In genomic region chr15:98596609-98597008, GRCm38 (mm10) we compare ENCODE assay signal across 25 mouse cellular contexts. TPM values are rescaled to one million over a fixed set of nuclear protein-coding genes. Genes with fewer than 3 reads are reported as not detected.
DNase-seq lines count a peak whose midpoint lies in the region; ATAC-seq and TF ChIP-seq lines count a peak whose summit lies in the region.
"Had no signal": no experiment of that assay in that cellular context is flagged by ENCODE, and none has a peak within 500 bp of the region (broad histone marks: within the 10 kb centered on the region; RNA-seq: fewer than 3 reads in every experiment).

No protein-coding gene starts in this region.

- in situ Hi-C loops in CH12.LX (cut with MboI; ENCODE audit: low pct_ligation_motif_present, low pct_unique_long_range_greater_than_20kb, low sequenced_read_pairs) = no loop called here

- H3K4me2 ChIP-seq in hindbrain, embryonic 13.5 days = no peak overlapping the region
- H3K4me2 ChIP-seq in hindbrain, embryonic 16.5 days (ENCODE audit: low read length) = no peak overlapping the region
- no peak overlapping the region for H3K4me2 ChIP-seq in CH12.LX (ENCODE audit: insufficient read depth, low read depth, poor library complexity, severe bottlenecking)
- H3K4me2 ChIP-seq: embryonic facial prominence, embryonic 12.5 days; forebrain, embryonic 13.5 days; forebrain, embryonic 15.5 days had no signal

- peak overlapping the region; percentile 8; the same call in 1 of the 2 replicates for H3K9ac ChIP-seq in hindbrain, embryonic 13.5 days
- H3K9ac ChIP-seq in hindbrain, embryonic 16.5 days (ENCODE audit: low read depth, low read length) = no peak overlapping the region
- H3K9ac ChIP-seq in CH12.LX (ENCODE audit: insufficient read depth, low read depth) = no peak overlapping the region
- H3K9ac ChIP-seq: embryonic facial prominence, embryonic 12.5 days; forebrain, embryonic 13.5 days; forebrain, embryonic 15.5 days; forebrain, postnatal 0 days had no signal

- H3K27ac ChIP-seq in hindbrain, embryonic 13.5 days = no peak overlapping the region
- H3K27ac ChIP-seq in hindbrain, embryonic 16.5 days (ENCODE audit: low read depth, low read length) = no peak overlapping the region
- H3K27ac ChIP-seq in CH12.LX (ENCODE audit: insufficient read depth, low read depth) = no peak overlapping the region
- H3K27ac ChIP-seq: embryonic facial prominence, embryonic 10.5 days; embryonic facial prominence, embryonic 12.5 days; forebrain, embryonic 13.5 days; forebrain, embryonic 15.5 days had no signal

- no peaks in the 10 kb centered on the region for H3K79me2 ChIP-seq in CH12.LX (replicated peaks; ENCODE audit: control insufficient read depth, extremely low read depth, insufficient read depth, poor library complexity, severe bottlenecking)

- no peak overlapping the region for H3K4me3 ChIP-seq in hindbrain, embryonic 13.5 days
- no peak overlapping the region for H3K4me3 ChIP-seq in hindbrain, embryonic 16.5 days (ENCODE audit: low read length)
- no peak overlapping the region for H3K4me3 ChIP-seq in CH12.LX (replicated peaks in 1 of 3; ENCODE audit: low read depth in 2 of 3, low read length in 2 of 3, poor library complexity in 1 of 3)
- H3K4me3 ChIP-seq in E14TG2a.4 (replicated peaks; ENCODE audit: low read length) = peak overlapping the region; percentile 29; the same call in 1 of the 2 replicates
- H3K4me3 ChIP-seq: embryonic facial prominence, embryonic 10.5 days; embryonic facial prominence, embryonic 12.5 days; forebrain, embryonic 13.5 days; forebrain, embryonic 15.5 days had no signal

- no peak for TF ChIP-seq RAD21 in CH12.LX (IDR thresholded peaks at IDR 0.05; ENCODE audit: low read depth, low read length)

- peak; percentile 66 for TF ChIP-seq EP300 in CH12.LX (IDR thresholded peaks at IDR 0.05; ENCODE audit: low read length)

- H3K4me1 ChIP-seq in hindbrain, embryonic 13.5 days (replicated peaks) = peaks cover 9% of the 10 kb centered on the region; the same call in 1 of the 2 replicates
- H3K4me1 ChIP-seq in hindbrain, embryonic 16.5 days (ENCODE audit: control insufficient read depth, insufficient read depth, low read depth, low read length) = no peaks in the 10 kb centered on the region
- H3K4me1 ChIP-seq in CH12.LX (ENCODE audit: control insufficient read depth in 1 of 2, insufficient read depth in 2 of 2) (peaks cover 22 to 23% of the 10 kb centered on the region in 2 experiments), E14TG2a.4 (replicated peaks; ENCODE audit: low read depth, low read length) (peaks cover 67% of the 10 kb centered on the region)
- H3K4me1 ChIP-seq: embryonic facial prominence, embryonic 10.5 days; forebrain, embryonic 13.5 days; forebrain, embryonic 15.5 days had no signal

- H3K27me3 ChIP-seq in hindbrain, embryonic 13.5 days = no peaks in the 10 kb centered on the region
- no peaks in the 10 kb centered on the region for H3K27me3 ChIP-seq in hindbrain, embryonic 16.5 days (replicated peaks; ENCODE audit: control insufficient read depth, insufficient read depth, low read length)
- H3K27me3 ChIP-seq in CH12.LX (replicated peaks) = peaks cover 94% of the 10 kb centered on the region
- peaks cover 89% of the 10 kb centered on the region for H3K27me3 ChIP-seq in E14TG2a.4 (ENCODE audit: insufficient read depth, low read length)
- H3K27me3 ChIP-seq: embryonic facial prominence, embryonic 12.5 days; forebrain, embryonic 13.5 days; forebrain, embryonic 15.5 days; Patski had no signal

- dilution Hi-C loops in CH12.LX (cut with MboI; ENCODE audit: extremely low pct_ligation_motif_present, extremely low pct_unique_long_range_greater_than_20kb, low sequenced_read_pairs) = no loop called here

- H3K9me3 ChIP-seq in hindbrain, embryonic 13.5 days = no peaks in the 10 kb centered on the region
- no peaks in the 10 kb centered on the region for H3K9me3 ChIP-seq in hindbrain, embryonic 16.5 days (ENCODE audit: control insufficient read depth, low read length)
- H3K9me3 ChIP-seq in CH12.LX (replicated peaks; ENCODE audit: low read length) = no peaks in the 10 kb centered on the region
- H3K9me3 ChIP-seq in E14TG2a.4 (ENCODE audit: low read length) = no peaks in the 10 kb centered on the region
- H3K9me3 ChIP-seq: embryonic facial prominence, embryonic 10.5 days; embryonic facial prominence, embryonic 12.5 days; forebrain, embryonic 13.5 days; forebrain, embryonic 15.5 days; G1E had no signal

- 93% methylated on average over 14 of the region's 14 CpGs for WGBS in hindbrain, embryonic 13.5 days
- 97% methylated on average over 14 of the region's 14 CpGs for WGBS in hindbrain, embryonic 16.5 days

- peaks cover 93% of the 10 kb centered on the region for H3K36me3 ChIP-seq in hindbrain, embryonic 13.5 days
- peaks cover 45% of the 10 kb centered on the region for H3K36me3 ChIP-seq in hindbrain, embryonic 16.5 days (ENCODE audit: control insufficient read depth, insufficient read depth, low read length)
- no peaks in the 10 kb centered on the region for H3K36me3 ChIP-seq in CH12.LX (replicated peaks in 1 of 2; ENCODE audit: control insufficient read depth in 1 of 2, insufficient read depth in 1 of 2, low read length in 1 of 2)
- no peaks in the 10 kb centered on the region for H3K36me3 ChIP-seq in E14TG2a.4 (ENCODE audit: insufficient read depth, low read length)
- H3K36me3 ChIP-seq: G1E had no signal

- TF ChIP-seq POLR2A in CH12.LX (IDR thresholded peaks at IDR 0.05; ENCODE audit: low read depth, low read length) = no peak

- TF ChIP-seq CTCF in CH12.LX (conservative IDR thresholded peaks at IDR 0.05 in 1 of 2, IDR thresholded peaks at IDR 0.05 in 1 of 2; ENCODE audit: low read depth in 2 of 2, low read length in 2 of 2) (no peak), E14TG2a.4 (conservative IDR thresholded peaks at IDR 0.05; ENCODE audit: low read length) (no peak)

- peak; percentile 35 for DNase-seq in CH12.LX (ENCODE audit: extremely low read depth)
- DNase-seq in urinary bladder, postnatal 25 days (ENCODE audit: low spot score) = no peak
- DNase-seq in left cerebral cortex, adult 9 months (ENCODE audit: low spot score in 2 of 2) = no peak
- DNase-seq: adrenal gland, adult 8-10 months; adrenal gland, postnatal 14 days; adrenal gland, postnatal 36 days; cerebellum, adult 11-12 months; cerebellum, adult 2 months; cerebellum, adult 9-10 months; cerebellum, postnatal 10 days; cerebellum, postnatal 25 days; forebrain, postnatal 0 days had no signal

- ATAC-seq in hindbrain, embryonic 13.5 days (ENCODE audit: low FRiP score) = no peak
- no peak for ATAC-seq in hindbrain, embryonic 16.5 days
- ATAC-seq: activated CD4-positive, CD25-positive, alpha-beta regulatory T cell, adult 4 months; forebrain, embryonic 13.5 days; forebrain, embryonic 15.5 days; forebrain, postnatal 0 days; Patski had no signal

TF ChIP-seq in CH12.LX, 34 proteins besides CTCF, POLR2A, EP300 and RAD21:
- TF ChIP-seq POLR2AphosphoS2 (IDR thresholded peaks at IDR 0.05; ENCODE audit: low read depth, low read length) = no peak
- no peak for TF ChIP-seq CHD2 (IDR thresholded peaks at IDR 0.05; ENCODE audit: low read length)
- TF ChIP-seq IRF4 (IDR thresholded peaks at IDR 0.05; ENCODE audit: low read depth, low read length) = peak; percentile 68; the same call in 1 of the 2 replicates
- TF ChIP-seq MEF2A (IDR thresholded peaks at IDR 0.05; ENCODE audit: borderline replicate concordance, low read depth, low read length) = peak; percentile 16; the same call in 1 of the 2 replicates
- 0 out of 2 replicates have a peak, but pooled peaks have one; percentile 36 for TF ChIP-seq JUND (conservative IDR thresholded peaks at IDR 0.05; ENCODE audit: low read depth, low read length)
- 0 out of 2 replicates have a peak, but pooled peaks have one; percentile 35 for TF ChIP-seq BHLHE40 (IDR thresholded peaks at IDR 0.05; ENCODE audit: low read depth, low read length)

RNA-seq across cellular contexts. Expression of gene Adcy6, which starts 13.3 kb away (rescaled TPM):
- 10.1 and 11.7 TPM in 2 replicates for polyA plus RNA-seq in hindbrain, embryonic 13.5 days (2015; fragmentation: Nextera tagmentation; extraction: Ambion mirVana)
- 9.1 and 10.1 TPM in 2 replicates for polyA plus RNA-seq in hindbrain, embryonic 16.5 days (2015; fragmentation: Nextera tagmentation; extraction: Ambion mirVana)
- total RNA-seq in CH12.LX (2012; rRNA removed) = 1.5 and 2.6 TPM in 2 replicates
- 0.05 TPM in 1 of 2 replicates, not detected in the other for total RNA-seq in CH12.LX (2014; rRNA removed)
- polyA plus RNA-seq in CH12.LX (2012; ENCODE audit: insufficient read length, low read depth) = 0.06 and 0.11 TPM in 2 replicates
- polyA plus RNA-seq: G1E had no signal

RNA-seq across cellular contexts. Expression of gene 4930415O20Rik, which starts 25.8 kb away (rescaled TPM):
- 0.39 TPM in 1 of 2 replicates, not detected in the other for polyA plus RNA-seq in hindbrain, embryonic 13.5 days (2015; fragmentation: Nextera tagmentation; extraction: Ambion mirVana)
- 0.30 and 0.31 TPM in 2 replicates for polyA plus RNA-seq in hindbrain, embryonic 16.5 days (2015; fragmentation: Nextera tagmentation; extraction: Ambion mirVana)
- total RNA-seq in CH12.LX (2012; rRNA removed) = not detected in 2 replicates
- not detected in 2 replicates for total RNA-seq in CH12.LX (2014; rRNA removed)
- polyA plus RNA-seq in CH12.LX (2012; ENCODE audit: insufficient read length, low read depth) = not detected in 2 replicates
- total RNA-seq: adrenal gland, adult 8-10 months; forebrain, postnatal 0 days; G1E had no signal
- polyA plus RNA-seq: activated CD4-positive, CD25-positive, alpha-beta regulatory T cell, adult 4 months; cerebellum, adult 2 months; cortical plate, adult 2 months; embryonic facial prominence, embryonic 10.5 days; embryonic facial prominence, embryonic 12.5 days; embryonic facial prominence, embryonic 14.5 days; forebrain, embryonic 11.5 days; forebrain, embryonic 13.5 days; G1E had no signal

RNA-seq across cellular contexts. Expression of gene Ccnt1, which starts 25.9 kb away (rescaled TPM):
- polyA plus RNA-seq in hindbrain, embryonic 13.5 days (2015; fragmentation: Nextera tagmentation; extraction: Ambion mirVana) = 69.7 and 77.0 TPM in 2 replicates
- 58.9 and 69.4 TPM in 2 replicates for polyA plus RNA-seq in hindbrain, embryonic 16.5 days (2015; fragmentation: Nextera tagmentation; extraction: Ambion mirVana)
- total RNA-seq in CH12.LX (2012; rRNA removed) = 36.8 and 42.1 TPM in 2 replicates
- total RNA-seq in CH12.LX (2014; rRNA removed) = 38.1 and 41.3 TPM in 2 replicates
- 62.1 and 73.3 TPM in 2 replicates for polyA plus RNA-seq in CH12.LX (2012; ENCODE audit: insufficient read length, low read depth)

RNA-seq across cellular contexts. Expression of gene Cacnb3, which starts 34.0 kb away (rescaled TPM):
- polyA plus RNA-seq in hindbrain, embryonic 13.5 days (2015; fragmentation: Nextera tagmentation; extraction: Ambion mirVana) = 124 and 135 TPM in 2 replicates
- polyA plus RNA-seq in hindbrain, embryonic 16.5 days (2015; fragmentation: Nextera tagmentation; extraction: Ambion mirVana) = 129 and 141 TPM in 2 replicates
- total RNA-seq in CH12.LX (2012; rRNA removed) (2.9 and 4.3 TPM in 2 replicates), CH12.LX (2014; rRNA removed) (2.3 and 2.5 TPM in 2 replicates)
- 5.7 and 7.0 TPM in 2 replicates for polyA plus RNA-seq in CH12.LX (2012; ENCODE audit: insufficient read length, low read depth)
